Mouse (Mus musculus): Measurements from ENCODE around the gene Stab2.
A peak's percentile ranks its signal among the peaks of the same experiment; 100 is the strongest.

Stab2 gene

GRCm38 (mm10) chr10:87007385-87008214 is at the start of gene Stab2:
Gene Stab2 (minus strand): TSS chr10:87008025.
- no peak for DNase-seq (ENCODE audit: low spot score)

DNA sequence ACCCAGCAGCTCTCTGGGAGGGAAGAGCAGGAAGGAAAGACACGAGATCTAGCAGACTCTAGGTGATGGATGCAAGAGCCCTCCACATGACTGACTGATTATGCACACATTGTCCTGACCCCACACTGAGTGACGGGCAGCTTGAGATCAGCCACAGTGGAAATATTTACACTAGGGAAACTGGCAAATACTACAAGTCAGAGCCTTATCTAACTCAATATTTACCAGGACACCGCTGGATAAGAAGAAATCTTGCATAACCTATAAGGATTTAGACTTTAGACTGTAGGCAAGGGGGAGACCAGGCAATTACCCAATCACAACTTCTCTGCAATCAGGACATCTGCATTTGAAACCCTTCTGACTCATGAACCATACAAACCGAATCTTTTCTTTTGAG is 43.9 kb upstream of the Stab2 start:
- no peak for DNase-seq (ENCODE audit: low spot score)

GRCm38 (mm10) chr10:87049179-87049578 is 41.4 kb upstream of the Stab2 start:
- DNase-seq (ENCODE audit: low spot score), result no peak

GRCm38 (mm10) chr10:87046931-87047468 is 39.2 kb upstream of the Stab2 start:
- DNase-seq (ENCODE audit: low spot score), result no peak

DNA sequence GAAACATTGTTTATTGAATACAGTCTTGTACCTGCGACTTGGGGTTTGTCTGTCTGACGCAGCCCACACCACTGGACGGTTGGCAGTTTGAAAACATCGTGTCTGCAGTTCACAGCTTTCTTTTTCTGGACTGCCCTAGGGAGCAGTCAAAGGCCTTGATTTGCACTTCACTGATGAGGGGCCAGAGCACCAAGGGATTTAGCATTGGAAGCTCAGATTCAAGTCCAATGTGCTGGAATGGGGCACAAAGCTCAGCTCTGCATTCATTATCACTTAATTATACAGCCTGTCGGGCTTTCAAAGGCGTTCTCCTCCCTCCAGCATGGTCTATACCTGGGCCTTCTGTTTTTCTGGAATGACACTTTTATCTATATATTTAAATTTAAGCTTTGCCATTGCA is 38.6 kb upstream of the Stab2 start:
- no peak for DNase-seq (ENCODE audit: low spot score)

GRCm38 (mm10) chr10:87045273-87045672 is 37.4 kb upstream of the Stab2 start:
- no peak for DNase-seq (ENCODE audit: low spot score)

- no peak for DNase-seq (ENCODE audit: low spot score)
Observed at GRCm38 (mm10) chr10:87041265-87041664, 33.4 kb upstream of the Stab2 start.

- no peak for DNase-seq (ENCODE audit: low spot score)
Observed at GRCm38 (mm10) chr10:87039800-87040199, 32.0 kb upstream of the Stab2 start.

DNA sequence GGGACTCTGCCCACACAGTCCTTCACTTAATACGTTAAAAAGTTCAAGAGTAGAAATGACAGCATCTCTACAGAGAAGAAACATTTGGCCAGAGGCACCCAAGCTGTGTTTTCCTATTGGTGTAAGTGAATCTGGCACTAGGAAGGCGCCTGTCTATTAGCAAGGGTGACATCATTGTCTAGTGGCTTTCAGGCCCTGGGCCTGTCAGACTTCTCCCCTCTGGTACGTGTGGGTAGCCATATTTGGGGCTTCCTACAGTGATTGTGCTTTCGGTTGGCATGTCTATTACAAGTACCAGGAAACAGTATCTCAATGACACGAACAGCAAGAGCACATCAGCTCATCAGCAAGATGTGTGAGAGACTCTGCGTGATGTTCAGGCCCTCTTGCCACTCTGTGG is 31.5 kb upstream of the Stab2 start:
- DNase-seq (ENCODE audit: low spot score), result no peak

- no peak for DNase-seq (ENCODE audit: low spot score)
Observed at GRCm38 (mm10) chr10:87037062-87037461, 29.2 kb upstream of the Stab2 start.

DNA sequence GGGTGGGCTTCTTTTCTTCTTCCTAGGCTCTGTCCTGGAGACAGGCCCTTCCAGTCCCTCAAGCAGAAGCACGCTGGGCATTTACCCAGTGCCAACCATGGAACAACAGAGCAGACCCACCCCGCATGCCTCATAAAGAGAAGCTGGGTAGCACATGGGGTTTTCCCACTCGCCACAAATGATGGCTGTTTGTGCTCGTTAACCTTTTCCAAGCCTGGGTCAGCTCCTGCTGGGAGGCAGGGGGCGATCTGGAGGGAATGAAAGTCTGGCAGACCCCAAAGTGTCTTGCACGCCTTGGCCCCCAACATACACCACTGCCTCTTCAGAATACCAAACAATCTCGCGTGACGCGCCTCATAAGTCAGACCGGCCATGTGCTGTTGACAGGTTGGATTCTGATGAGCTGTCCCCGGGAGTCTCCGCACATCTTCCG is 28.5 kb upstream of the Stab2 start:
- no peak for DNase-seq (ENCODE audit: low spot score)

DNA sequence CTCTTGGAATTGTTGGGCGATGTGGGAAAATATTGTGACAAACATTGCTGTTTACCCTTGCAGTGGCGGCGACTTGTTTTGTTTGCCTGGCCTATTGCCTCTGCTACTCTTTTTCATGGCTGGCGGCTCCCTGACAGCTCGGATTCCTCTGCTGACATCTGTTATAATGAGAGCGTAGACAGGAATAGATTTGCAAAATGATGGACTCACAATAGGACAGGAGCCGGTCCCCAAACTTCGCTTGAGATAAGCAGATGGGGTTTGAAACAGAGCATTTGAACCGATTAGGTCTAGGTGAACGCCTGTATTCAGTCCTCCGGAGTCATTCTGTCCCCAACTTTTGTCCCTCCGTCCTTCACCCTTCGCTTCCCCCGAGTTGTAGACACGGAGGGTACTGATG is 28.0 kb upstream of the Stab2 start:
- DNase-seq (ENCODE audit: low spot score), result no peak

GRCm38 (mm10) chr10:87032768-87033167 is 24.9 kb upstream of the Stab2 start:
- no peak for DNase-seq (ENCODE audit: low spot score)

DNA sequence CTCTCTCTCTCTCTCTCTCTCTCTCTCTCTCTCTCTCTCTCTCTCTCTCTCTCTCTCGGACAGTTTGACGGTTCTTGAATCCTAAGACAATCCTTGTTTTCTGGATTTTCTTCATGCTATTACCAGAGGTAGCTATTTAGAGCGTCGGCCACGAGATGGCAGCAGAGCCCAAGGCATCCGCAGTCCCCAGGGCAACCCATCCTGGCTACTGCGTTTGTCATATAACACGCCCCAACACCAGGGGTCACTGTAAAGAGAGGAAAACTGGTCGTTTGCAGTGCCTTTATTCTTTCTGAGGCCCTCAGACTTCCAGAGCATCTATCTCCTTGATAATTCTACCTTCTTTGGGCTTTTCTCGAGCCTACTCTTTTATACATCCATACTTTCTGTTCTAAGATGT is 17.1 kb upstream of the Stab2 start:
- peak; percentile 84 for DNase-seq (ENCODE audit: low spot score)

DNA sequence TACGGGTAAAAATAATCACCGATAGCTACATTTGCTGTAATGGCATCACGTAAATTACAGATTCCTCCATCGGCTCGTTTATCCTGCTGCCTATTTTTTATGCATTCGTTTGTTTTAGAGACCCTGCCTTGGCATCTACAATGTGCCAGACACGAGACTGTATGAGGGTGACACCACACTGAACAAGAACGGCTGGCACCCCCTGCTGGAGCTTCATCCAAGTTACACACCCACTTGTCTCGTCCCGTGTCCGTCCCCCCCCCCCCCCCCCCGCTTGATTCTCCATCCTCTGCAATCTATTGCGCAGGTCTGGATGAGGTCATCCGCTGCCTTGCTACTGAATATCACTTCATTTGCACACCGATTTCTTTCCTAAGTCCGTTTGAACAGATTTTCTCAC is 12.9 kb upstream of the Stab2 start:
- DNase-seq (ENCODE audit: low spot score), result peak; percentile 70

- no peak for DNase-seq (ENCODE audit: low spot score)
Observed at GRCm38 (mm10) chr10:87018876-87019275, 11.1 kb upstream of the Stab2 start.

GRCm38 (mm10) chr10:87016151-87016692 is 8.4 kb upstream of the Stab2 start:
- no peak for DNase-seq (ENCODE audit: low spot score)

DNA sequence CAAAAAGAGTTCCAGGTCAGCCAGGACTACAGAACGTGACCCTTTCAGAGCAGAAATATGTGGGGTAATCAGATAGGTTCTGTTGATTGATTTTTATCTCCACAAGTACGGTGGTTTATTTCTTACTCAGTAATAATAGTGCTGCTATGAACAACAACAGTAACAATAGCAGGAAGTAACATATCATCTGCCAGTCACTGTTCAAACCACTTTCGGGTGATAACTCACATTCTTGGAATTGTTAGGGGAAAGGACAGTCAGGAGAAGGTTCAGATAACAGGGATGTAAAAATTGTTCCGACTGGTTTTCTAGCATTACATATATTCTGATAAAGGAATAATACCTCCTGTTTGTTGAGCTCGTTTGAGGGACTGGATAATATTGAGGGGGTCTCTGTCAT is 7.6 kb upstream of the Stab2 start:
- DNase-seq (ENCODE audit: low spot score), result no peak

DNA sequence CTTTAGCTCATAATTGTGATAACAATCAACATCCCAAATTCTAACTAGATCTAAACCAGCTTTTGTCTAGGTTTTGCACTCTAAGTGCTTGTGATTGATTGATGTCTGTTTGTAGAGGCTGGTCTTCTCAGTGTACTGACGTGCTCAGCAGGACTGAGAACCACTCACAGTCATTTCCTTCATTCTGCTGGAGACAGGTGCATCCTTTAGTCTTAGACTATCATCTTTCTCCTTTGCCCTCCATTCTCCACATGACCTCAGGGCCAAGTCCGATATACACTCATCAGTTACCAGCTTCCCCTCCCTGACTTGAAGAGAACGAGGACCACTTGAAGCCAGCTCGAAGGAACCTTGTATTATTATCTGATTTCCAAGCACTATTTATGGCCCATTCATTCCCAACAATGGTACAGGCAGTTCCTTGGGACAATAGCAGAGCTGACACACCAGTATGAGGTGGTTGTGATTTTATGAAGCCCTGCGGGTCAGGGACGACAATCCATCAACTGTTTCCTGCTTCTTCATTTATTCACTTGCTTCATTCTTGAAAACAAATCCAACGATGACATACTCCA is 6.7 kb upstream of the Stab2 start:
- DNase-seq (ENCODE audit: low spot score), result no peak

DNA sequence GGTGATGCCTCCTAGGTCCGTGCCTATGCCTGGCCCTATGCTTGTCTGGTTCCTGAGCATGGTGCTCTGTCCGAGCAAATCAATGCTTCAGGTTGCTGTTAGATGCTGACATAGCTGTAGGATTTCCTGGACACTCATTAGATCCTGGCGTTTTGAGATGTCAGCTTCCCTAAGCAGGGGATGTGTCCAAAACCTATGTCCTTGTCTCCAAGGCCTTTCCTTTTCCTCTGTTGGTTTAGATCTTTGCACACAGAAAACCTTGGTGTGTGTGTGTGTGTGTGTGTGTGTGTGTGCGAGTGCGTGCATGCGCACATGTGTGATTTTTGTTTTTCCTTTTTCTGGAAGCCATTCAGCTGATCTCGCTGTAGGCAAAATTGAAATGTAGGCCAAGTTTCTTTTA is 4.3 kb upstream of the Stab2 start:
- DNase-seq (ENCODE audit: low spot score), result no peak

GRCm38 (mm10) chr10:87008215-87008499 is 332 bp upstream of the Stab2 start:
- DNase-seq (ENCODE audit: low spot score), result no peak

DNA sequence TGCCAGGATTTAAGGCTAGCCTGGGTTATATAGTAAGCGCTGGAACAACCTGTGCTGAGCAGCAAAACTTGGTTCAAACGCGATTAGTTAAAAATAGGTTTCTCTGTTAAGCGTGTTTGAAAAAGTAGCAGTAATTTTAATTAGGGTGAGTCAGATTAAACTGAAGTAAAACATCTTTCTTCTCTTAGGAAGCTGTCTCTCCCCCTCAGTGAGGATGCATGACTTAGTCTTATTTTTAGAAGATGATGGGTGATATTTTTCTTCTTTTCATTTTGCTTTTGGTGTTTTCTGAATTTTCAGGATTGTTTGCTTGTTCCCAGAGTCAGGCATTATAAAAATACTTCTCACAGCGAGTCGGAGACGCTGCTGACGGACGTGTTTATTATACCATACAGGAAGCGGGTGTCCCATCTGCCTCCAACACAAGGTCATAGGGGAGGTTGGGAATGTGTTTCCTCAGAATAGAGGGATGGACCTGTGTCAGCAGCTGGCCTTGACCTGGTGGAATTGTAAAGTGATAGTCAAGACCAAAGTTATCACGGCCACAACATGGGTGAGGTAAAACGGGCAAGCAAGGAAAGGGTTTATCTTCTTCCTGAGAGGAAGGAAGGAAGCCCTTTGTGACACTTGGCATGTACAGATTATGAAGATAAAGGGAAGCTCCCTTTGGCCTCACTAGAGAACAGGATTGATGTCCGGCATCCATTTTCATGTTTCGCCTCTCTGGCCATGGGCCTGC is 15.4 kb downstream of the Stab2 start:
- no peak for DNase-seq (ENCODE audit: low spot score)

- DNase-seq (ENCODE audit: low spot score), result no peak
Observed at GRCm38 (mm10) chr10:86990666-86991065, 17.2 kb downstream of the Stab2 start.

All from layer of hippocampus, adult 11-12 months (tissue).